Mouse (Mus musculus) liver, postnatal 0 days (tissue): ENCODE measurements around the gene Sys1.

Experiments
- CTCF ChIP-seq: sonication (generic); IDR thresholded peaks from 2 replicates; pipeline ENCODE4 v1.5.1; 2016; ENCODE audit warnings: antibody characterized with exemption, low read depth
- EP300 ChIP-seq: IDR thresholded peaks from 2 replicates; pipeline ENCODE4 v1.6.1; 2016; ENCODE audit warnings: antibody characterized with exemption, low read depth, mild to moderate bottlenecking

DNA sequence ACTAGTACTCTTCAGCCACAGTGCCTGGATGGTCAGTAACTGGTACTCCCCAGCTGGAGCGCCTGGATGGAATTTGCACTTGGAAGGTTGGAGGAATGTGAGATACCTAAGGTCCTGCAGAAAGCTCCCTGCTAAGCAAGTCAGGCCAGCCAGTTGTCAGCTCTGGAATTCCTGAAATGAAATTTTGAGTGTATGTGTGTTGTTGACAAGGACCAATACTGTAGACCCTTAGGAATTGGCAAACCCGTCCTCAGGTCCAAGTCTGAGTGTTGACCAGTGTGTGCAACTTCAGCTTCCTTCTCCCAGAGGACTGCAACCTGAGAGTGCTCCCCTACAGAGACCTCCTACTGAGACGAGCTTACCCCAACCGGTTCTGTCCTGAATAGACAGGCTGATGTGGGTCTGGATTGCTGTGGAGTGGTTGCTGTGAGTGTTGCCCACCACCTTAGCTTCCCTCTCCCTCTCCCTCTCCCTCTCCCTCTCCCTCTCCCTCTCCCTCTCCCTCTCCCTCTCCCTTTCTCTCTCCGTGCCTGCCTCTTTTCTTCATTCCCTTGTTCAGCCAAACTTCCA is 53.9 kb downstream of the Sys1 start:
- no peak for TF ChIP-seq CTCF
- TF ChIP-seq EP300: no peak
